ENCODE assay signal across 11 mouse cellular contexts in genomic region chr17:29213381-29214192, GRCm38 (mm10). TPM values are rescaled to one million over a fixed set of nuclear protein-coding genes. Genes with fewer than 3 reads are reported as not detected.
DNase-seq lines count a peak whose midpoint lies in the region; ATAC-seq and TF ChIP-seq lines count a peak whose summit lies in the region.
"Had no signal": no experiment of that assay in that cellular context is flagged by ENCODE, and none has a peak within 500 bp of the region (broad histone marks: within the 10 kb centered on the region; RNA-seq: fewer than 3 reads in every experiment).

No protein-coding gene starts in this region.

- no peaks in the 10 kb centered on the region for H3K36me3 ChIP-seq in lung, postnatal 0 days (ENCODE audit: insufficient read depth, low read length)
- H3K36me3 ChIP-seq in hindbrain, embryonic 10.5 days: no peaks in the 10 kb centered on the region
- no peaks in the 10 kb centered on the region; the same call in 1 of the 2 replicates for H3K36me3 ChIP-seq in limb, embryonic 14.5 days (ENCODE audit: control insufficient read depth, insufficient read depth, low read length)
- no peaks in the 10 kb centered on the region for H3K36me3 ChIP-seq in stomach, embryonic 16.5 days (ENCODE audit: control insufficient read depth, insufficient read depth, low read length)
- H3K36me3 ChIP-seq in kidney, embryonic 16.5 days (ENCODE audit: insufficient read depth, low read length): no peaks in the 10 kb centered on the region

- H3K4me1 ChIP-seq in lung, postnatal 0 days (ENCODE audit: insufficient read depth, low read depth, low read length): no peaks in the 10 kb centered on the region
- peaks cover 64% of the 10 kb centered on the region for H3K4me1 ChIP-seq in hindbrain, embryonic 10.5 days (replicated peaks)
- peaks cover 11% of the 10 kb centered on the region for H3K4me1 ChIP-seq in limb, embryonic 14.5 days (ENCODE audit: control insufficient read depth, insufficient read depth, low read length)
- peaks cover 6% of the 10 kb centered on the region for H3K4me1 ChIP-seq in stomach, embryonic 16.5 days (ENCODE audit: control insufficient read depth, insufficient read depth, low read length)
- peaks cover 12% of the 10 kb centered on the region; the same call in 1 of the 2 replicates for H3K4me1 ChIP-seq in kidney, embryonic 16.5 days (ENCODE audit: insufficient read depth, low read length)

- peak; percentile 38 for DNase-seq in lung, postnatal 0 days (ENCODE audit: low spot score)
- DNase-seq in lung, postnatal 25 days (ENCODE audit: low spot score): no peak
- DNase-seq in hindbrain, embryonic 10.5 days (ENCODE audit: low spot score): peak; percentile 38
- DNase-seq in limb, embryonic 14.5 days (ENCODE audit: low spot score): no peak
- DNase-seq in urinary bladder, adult 2 months (ENCODE audit: low spot score): no peak
- no peak for DNase-seq in frontal cortex, adult 2 months (ENCODE audit: extremely low spot score in 1 of 2, low spot score in 1 of 2)
- DNase-seq: cerebellum, adult 18-20 months; layer of hippocampus, postnatal 36 days had no signal

- peak; percentile 25; the same call in 1 of the 2 replicates for ATAC-seq in lung, postnatal 0 days
- no peak for ATAC-seq in limb, embryonic 14.5 days (ENCODE audit: low FRiP score, low read depth)
- no peak for ATAC-seq in stomach, embryonic 16.5 days (ENCODE audit: insufficient read depth, low FRiP score)
- ATAC-seq in kidney, embryonic 16.5 days (ENCODE audit: low FRiP score, low TSS enrichment): no peak

- H3K27ac ChIP-seq in lung, postnatal 0 days (ENCODE audit: low read length): no peak overlapping the region
- peak overlapping the region; percentile 70 for H3K27ac ChIP-seq in hindbrain, embryonic 10.5 days
- no peak overlapping the region for H3K27ac ChIP-seq in limb, embryonic 14.5 days (replicated peaks; ENCODE audit: low read depth, low read length)
- no peak overlapping the region for H3K27ac ChIP-seq in stomach, embryonic 16.5 days (ENCODE audit: low read length)
- no peak overlapping the region for H3K27ac ChIP-seq in kidney, embryonic 16.5 days (ENCODE audit: low read length)

- TF ChIP-seq CTCF in lung, postnatal 0 days (IDR thresholded peaks at IDR 0.05): no peak

- WGBS in lung, postnatal 0 days: 14% methylated on average over 12 of the region's 12 CpGs
- 10% methylated on average over 12 of the region's 12 CpGs for WGBS in hindbrain, embryonic 10.5 days
- WGBS in limb, embryonic 14.5 days: 12% methylated on average over 12 of the region's 12 CpGs
- WGBS in stomach, embryonic 16.5 days: 24% methylated on average over 12 of the region's 12 CpGs
- 18% methylated on average over 12 of the region's 12 CpGs for WGBS in kidney, embryonic 16.5 days

- no peak for TF ChIP-seq POLR2A in limb, embryonic 14.5 days (IDR thresholded peaks at IDR 0.05; ENCODE audit: borderline replicate concordance, extremely low read depth, insufficient read depth, insufficient read length)

- H3K9me3 ChIP-seq in lung, postnatal 0 days (ENCODE audit: low read length): no peaks in the 10 kb centered on the region
- H3K9me3 ChIP-seq in hindbrain, embryonic 10.5 days: no peaks in the 10 kb centered on the region
- no peaks in the 10 kb centered on the region for H3K9me3 ChIP-seq in limb, embryonic 14.5 days (ENCODE audit: control insufficient read depth, low read length)
- no peaks in the 10 kb centered on the region for H3K9me3 ChIP-seq in stomach, embryonic 16.5 days (replicated peaks; ENCODE audit: control insufficient read depth, low read length)
- H3K9me3 ChIP-seq in kidney, embryonic 16.5 days (ENCODE audit: low read length): no peaks in the 10 kb centered on the region

- H3K4me3 ChIP-seq in lung, postnatal 0 days (ENCODE audit: low read depth, low read length): no peak overlapping the region
- peak overlapping the region; percentile 28 for H3K4me3 ChIP-seq in hindbrain, embryonic 10.5 days
- no peak overlapping the region for H3K4me3 ChIP-seq in limb, embryonic 14.5 days (replicated peaks; ENCODE audit: low read length)
- no peak overlapping the region for H3K4me3 ChIP-seq in stomach, embryonic 16.5 days (replicated peaks; ENCODE audit: low read length)
- H3K4me3 ChIP-seq in kidney, embryonic 16.5 days (ENCODE audit: low read length): no peak overlapping the region
- H3K4me3 ChIP-seq: megakaryocyte, embryonic 14.5 days had no signal

- peak overlapping the region; percentile 39; the same call in 1 of the 2 replicates for H3K4me2 ChIP-seq in lung, postnatal 0 days (replicated peaks; ENCODE audit: low read depth, low read length)
- peak overlapping the region; percentile 32 for H3K4me2 ChIP-seq in limb, embryonic 14.5 days (replicated peaks; ENCODE audit: low read depth, low read length, severe bottlenecking)
- H3K4me2 ChIP-seq in stomach, embryonic 16.5 days (ENCODE audit: low read depth, low read length): peak overlapping the region; percentile 20; the same call in 1 of the 2 replicates
- no peak overlapping the region for H3K4me2 ChIP-seq in kidney, embryonic 16.5 days (replicated peaks; ENCODE audit: low read depth, low read length)

- TF ChIP-seq EP300 in lung, postnatal 0 days (IDR thresholded peaks at IDR 0.05): no peak

- no peak overlapping the region for H3K9ac ChIP-seq in lung, postnatal 0 days (replicated peaks; ENCODE audit: low read depth)
- H3K9ac ChIP-seq in limb, embryonic 14.5 days (ENCODE audit: low read depth, low read length, severe bottlenecking): 0 out of 2 replicates have a peak overlapping the region, but pooled peaks have one; percentile 12
- no peak overlapping the region for H3K9ac ChIP-seq in stomach, embryonic 16.5 days (ENCODE audit: low read length)
- no peak overlapping the region for H3K9ac ChIP-seq in kidney, embryonic 16.5 days (replicated peaks; ENCODE audit: low read length)

- H3K27me3 ChIP-seq in lung, postnatal 0 days (replicated peaks; ENCODE audit: insufficient read depth, low read length): no peaks in the 10 kb centered on the region
- peaks cover 29% of the 10 kb centered on the region for H3K27me3 ChIP-seq in hindbrain, embryonic 10.5 days (ENCODE audit: insufficient read depth, poor library complexity, severe bottlenecking)
- H3K27me3 ChIP-seq in limb, embryonic 14.5 days (ENCODE audit: control insufficient read depth, insufficient read depth, low read length): no peaks in the 10 kb centered on the region
- H3K27me3 ChIP-seq in stomach, embryonic 16.5 days (ENCODE audit: control insufficient read depth, insufficient read depth, low read length): no peaks in the 10 kb centered on the region
- H3K27me3 ChIP-seq in kidney, embryonic 16.5 days (ENCODE audit: insufficient read depth, low read length): no peaks in the 10 kb centered on the region

RNA-seq across cellular contexts. Expression of gene Cpne5, which starts 24.4 kb away (rescaled TPM):
- 0.57 and 0.63 TPM in 2 replicates for polyA plus RNA-seq in lung, postnatal 0 days (2015; fragmentation: Nextera tagmentation; extraction: Ambion mirVana)
- 3.0 and 5.6 TPM in 2 replicates for polyA plus RNA-seq in hindbrain, embryonic 10.5 days (2016; fragmentation: Nextera tagmentation; extraction: Ambion mirVana)
- 14.7 and 17.9 TPM in 2 replicates for polyA plus RNA-seq in limb, embryonic 14.5 days (2012; rRNA removed)
- 13.3 and 14.7 TPM in 2 replicates for polyA plus RNA-seq in limb, embryonic 14.5 days (2014; fragmentation: Nextera tagmentation; extraction: Ambion mirVana)
- polyA plus RNA-seq in stomach, embryonic 16.5 days (2015; fragmentation: Nextera tagmentation; extraction: Ambion mirVana): 6.9 and 7.5 TPM in 2 replicates
- 8.2 and 10.0 TPM in 2 replicates for polyA plus RNA-seq in kidney, embryonic 16.5 days (2015; fragmentation: Nextera tagmentation; extraction: Ambion mirVana)
- 0.56 and 1.0 TPM in 2 replicates for polyA plus RNA-seq in urinary bladder, adult 2 months (2012; rRNA removed)
- polyA plus RNA-seq in frontal cortex, adult 2 months (2012; rRNA removed): 117 TPM in 2 replicates

RNA-seq across cellular contexts. Expression of gene Ppil1, which starts 50.4 kb away (rescaled TPM):
- polyA plus RNA-seq in lung, postnatal 0 days (2015; fragmentation: Nextera tagmentation; extraction: Ambion mirVana): 39.7 and 44.5 TPM in 2 replicates
- 173 and 211 TPM in 2 replicates for polyA plus RNA-seq in hindbrain, embryonic 10.5 days (2016; fragmentation: Nextera tagmentation; extraction: Ambion mirVana)
- polyA plus RNA-seq in limb, embryonic 14.5 days (2012; rRNA removed): 76.5 and 78.5 TPM in 2 replicates
- polyA plus RNA-seq in limb, embryonic 14.5 days (2014; fragmentation: Nextera tagmentation; extraction: Ambion mirVana): 130 and 132 TPM in 2 replicates
- polyA plus RNA-seq in stomach, embryonic 16.5 days (2015; fragmentation: Nextera tagmentation; extraction: Ambion mirVana): 129 and 130 TPM in 2 replicates
- polyA plus RNA-seq in kidney, embryonic 16.5 days (2015; fragmentation: Nextera tagmentation; extraction: Ambion mirVana): 167 and 186 TPM in 2 replicates
- 27.9 and 31.3 TPM in 2 replicates for polyA plus RNA-seq in urinary bladder, adult 2 months (2012; rRNA removed)
- 21.7 and 23.7 TPM in 2 replicates for polyA plus RNA-seq in frontal cortex, adult 2 months (2012; rRNA removed)

RNA-seq across cellular contexts. Expression of gene BC004004, which starts 55.0 kb away (rescaled TPM):
- polyA plus RNA-seq in lung, postnatal 0 days (2015; fragmentation: Nextera tagmentation; extraction: Ambion mirVana): 105 and 109 TPM in 2 replicates
- 58.7 and 68.6 TPM in 2 replicates for polyA plus RNA-seq in hindbrain, embryonic 10.5 days (2016; fragmentation: Nextera tagmentation; extraction: Ambion mirVana)
- polyA plus RNA-seq in limb, embryonic 14.5 days (2012; rRNA removed): 58.7 and 64.6 TPM in 2 replicates
- polyA plus RNA-seq in limb, embryonic 14.5 days (2014; fragmentation: Nextera tagmentation; extraction: Ambion mirVana): 85.3 and 87.6 TPM in 2 replicates
- 82.2 and 83.0 TPM in 2 replicates for polyA plus RNA-seq in stomach, embryonic 16.5 days (2015; fragmentation: Nextera tagmentation; extraction: Ambion mirVana)
- polyA plus RNA-seq in kidney, embryonic 16.5 days (2015; fragmentation: Nextera tagmentation; extraction: Ambion mirVana): 85.6 TPM in 2 replicates
- 94.6 and 101 TPM in 2 replicates for polyA plus RNA-seq in urinary bladder, adult 2 months (2012; rRNA removed)
- polyA plus RNA-seq in frontal cortex, adult 2 months (2012; rRNA removed): 79.2 and 84.2 TPM in 2 replicates

Comparison
In these comparisons a context has a peak if more than half of its experiments do, and no peak if none do; other contexts are left out.
1. DNase-seq: peak in lung, postnatal 0 days (single experiment) and hindbrain, embryonic 10.5 days (single experiment); none in lung, postnatal 25 days (single experiment), limb, embryonic 14.5 days (single experiment), urinary bladder, adult 2 months (single experiment) and frontal cortex, adult 2 months (0 of 2).